Mouse (Mus musculus) heart, embryonic 11.5 days (tissue): ENCODE data around the gene Hoxd3. TPM values are rescaled to one million over a fixed set of nuclear protein-coding genes. Genes with fewer than 3 reads are reported as not detected.
A peak's percentile ranks its signal among the peaks of the same experiment; 100 is the strongest.

Source experiments
- ATAC-seq: fragments of 200-750 bp; cut with Nextera tagmentation; replicated peaks from 2 replicates; pipeline ENCODE4 v1.8.0; 2017; ENCODE audit warnings: moderate library complexity; ENCODE audit not compliant: insufficient number of reproducible peaks, low FRiP score, low TSS enrichment
- H3K27ac ChIP-seq: fragments of 300-500 bp; sonication (generic); 2 replicates; pipeline ENCODE4 v1.5.1; 2014; ENCODE audit warnings: mild to moderate bottlenecking, low read depth, low read length
- H3K27me3 ChIP-seq: fragments of 300-500 bp; sonication (generic); 2 replicates; pipeline ENCODE4 v1.6.1; 2014; ENCODE audit warnings: mild to moderate bottlenecking, low read length, mixed read lengths; ENCODE audit not compliant: control insufficient read depth, insufficient read depth
- H3K36me3 ChIP-seq: fragments of 300-500 bp; sonication (generic); 2 replicates; pipeline ENCODE4 v1.6.1; 2014; ENCODE audit warnings: mild to moderate bottlenecking, low read length, moderate library complexity, mixed read lengths; ENCODE audit not compliant: control insufficient read depth, insufficient read depth
- H3K4me1 ChIP-seq: fragments of 300-500 bp; sonication (generic); 2 replicates; pipeline ENCODE4 v1.6.1; 2014; ENCODE audit warnings: low read length; ENCODE audit not compliant: control insufficient read depth, insufficient read depth
- H3K4me2 ChIP-seq: fragments of 300-500 bp; sonication (generic); 2 replicates; pipeline ENCODE4 v1.6.1; 2014; ENCODE audit warnings: mild to moderate bottlenecking, moderate library complexity
- H3K4me3 ChIP-seq: fragments of 300-500 bp; sonication (generic); 2 replicates; pipeline ENCODE4 v1.5.1; 2014; ENCODE audit warnings: low read depth, low read length
- H3K9ac ChIP-seq: fragments of 300-500 bp; sonication (generic); 2 replicates; pipeline ENCODE4 v1.6.1; 2014; ENCODE audit warnings: mild to moderate bottlenecking, low read depth, low read length, moderate library complexity
- H3K9me3 ChIP-seq: fragments of 300-500 bp; sonication (generic); replicated peaks from 2 replicates; pipeline ENCODE4 v1.6.1; 2016; ENCODE audit warnings: low read length; ENCODE audit not compliant: control insufficient read depth
- WGBS: fragments of 180-500 bp; shearing (Covaris S2); extraction: QIAGEN DNeasy Blood & Tissue Kit; methylation state at CpG from one replicate; pipeline ENCODE4 v1.1.7; 2014; ENCODE audit not compliant: insufficient replicate concordance; 5-methylcytosine and 5-hydroxymethylcytosine counted together
- polyA plus RNA-seq: library from polyadenylated mRNA; unstranded; fragments of >200 nt; fragmentation: Nextera tagmentation; extraction: Ambion mirVana; gene quantifications from 2 replicates; pipeline ENCODE4 v1.2.1, GENCODE M21; 2014

Gene Hoxd3
- polyA plus RNA-seq, 1 experiment from 2014 or later, result 3.1 TPM

- Histone ChIP-seq H3K9me3 (no peaks in the 10 kb centered on the region), H3K27ac (no peak overlapping the region), H3K27me3 (peaks cover 97% of the 10 kb centered on the region), H3K4me3 (no peak overlapping the region), H3K36me3 (no peaks in the 10 kb centered on the region), H3K9ac (no peak overlapping the region), H3K4me1 (peaks cover 2% of the 10 kb centered on the region; the same call in 1 of the 2 replicates), H3K4me2 (no peak overlapping the region; the same call in 1 of the 2 replicates)
- 10% methylated on average over 11 of the region's 11 CpGs for WGBS
- no peak for ATAC-seq
Measured at GRCm38 (mm10) chr2:74747661-74748141, 36.0 kb downstream of the Hoxd3 start.

GRCm38 (mm10) chr2:74748436-74748995 lies 36.8 kb downstream of the Hoxd3 start:
- Histone ChIP-seq H3K9ac (no peak overlapping the region), H3K27ac (no peak overlapping the region), H3K27me3 (peaks cover 99% of the 10 kb centered on the region), H3K4me1 (peaks cover 10% of the 10 kb centered on the region; the same call in 1 of the 2 replicates), H3K4me3 (no peak overlapping the region), H3K36me3 (no peaks in the 10 kb centered on the region), H3K9me3 (no peaks in the 10 kb centered on the region), H3K4me2 (no peak overlapping the region)
- 7% methylated on average over 9 of the region's 9 CpGs for WGBS
- no peak for ATAC-seq

GRCm38 (mm10) chr2:74749337-74750121 lies 37.8 kb downstream of the Hoxd3 start:
- no peaks in the 10 kb centered on the region for H3K36me3 ChIP-seq
- H3K9me3 ChIP-seq, result no peaks in the 10 kb centered on the region
- H3K4me3 ChIP-seq, result peak overlapping the region; percentile 32
- peaks cover 99% of the 10 kb centered on the region for H3K27me3 ChIP-seq
- H3K4me1 ChIP-seq, result peaks cover 10% of the 10 kb centered on the region; the same call in 1 of the 2 replicates
- H3K27ac ChIP-seq, result no peak overlapping the region
- peak overlapping the region; percentile 59 for H3K4me2 ChIP-seq
- no peak overlapping the region for H3K9ac ChIP-seq
- WGBS, result under 1% methylated on average over 47 of the region's 47 CpGs
- ATAC-seq, result no peak; the same call in 1 of the 2 replicates

GRCm38 (mm10) chr2:74750731-74751250 lies 39.1 kb downstream of the Hoxd3 start:
- no peak overlapping the region for H3K4me3 ChIP-seq
- no peak overlapping the region for H3K4me2 ChIP-seq
- no peaks in the 10 kb centered on the region for H3K9me3 ChIP-seq
- peaks cover 94% of the 10 kb centered on the region for H3K27me3 ChIP-seq
- no peaks in the 10 kb centered on the region for H3K36me3 ChIP-seq
- ATAC-seq, result no peak
- peaks cover 10% of the 10 kb centered on the region; the same call in 1 of the 2 replicates for H3K4me1 ChIP-seq
- no peak overlapping the region for H3K27ac ChIP-seq
- no peak overlapping the region for H3K9ac ChIP-seq
- 28% methylated on average over 5 of the region's 5 CpGs for WGBS

- Histone ChIP-seq H3K4me3 (no peak overlapping the region), H3K27me3 (peaks cover 86% of the 10 kb centered on the region), H3K9ac (no peak overlapping the region), H3K27ac (no peak overlapping the region), H3K4me1 (peaks cover 10% of the 10 kb centered on the region; the same call in 1 of the 2 replicates), H3K4me2 (no peak overlapping the region), H3K36me3 (no peaks in the 10 kb centered on the region), H3K9me3 (no peaks in the 10 kb centered on the region)
- no peak for ATAC-seq
- WGBS, result 67% methylated on average over 1 of the region's 1 CpGs
Measured at GRCm38 (mm10) chr2:74751861-74752260, 40.1 kb downstream of the Hoxd3 start.

- H3K9ac ChIP-seq, result peak overlapping the region; percentile 39; the same call in 1 of the 2 replicates
- no peak for ATAC-seq
- peak overlapping the region; percentile 46 for H3K4me3 ChIP-seq
- H3K36me3 ChIP-seq, result no peaks in the 10 kb centered on the region
- H3K27ac ChIP-seq, result no peak overlapping the region
- peaks cover 78% of the 10 kb centered on the region for H3K27me3 ChIP-seq
- peak overlapping the region; percentile 73 for H3K4me2 ChIP-seq
- H3K4me1 ChIP-seq, result peaks cover 10% of the 10 kb centered on the region; the same call in 1 of the 2 replicates
- no peaks in the 10 kb centered on the region for H3K9me3 ChIP-seq
- WGBS, result 2% methylated on average over 45 of the region's 45 CpGs
Measured at GRCm38 (mm10) chr2:74752431-74753174, 40.9 kb downstream of the Hoxd3 start.

GRCm38 (mm10) chr2:74753175-74753523 lies 41.4 kb downstream of the Hoxd3 start:
- Histone ChIP-seq H3K36me3 (no peaks in the 10 kb centered on the region), H3K4me2 (peak overlapping the region; percentile 73), H3K4me1 (peaks cover 10% of the 10 kb centered on the region; the same call in 1 of the 2 replicates), H3K4me3 (peak overlapping the region; percentile 46), H3K9ac (peak overlapping the region; percentile 39; the same call in 1 of the 2 replicates), H3K9me3 (no peaks in the 10 kb centered on the region), H3K27ac (no peak overlapping the region), H3K27me3 (peaks cover 74% of the 10 kb centered on the region)
- ATAC-seq, result no peak
- 0% methylated on average over 25 of the region's 25 CpGs for WGBS

- Histone ChIP-seq H3K27ac (no peak overlapping the region), H3K4me2 (no peak overlapping the region), H3K9ac (no peak overlapping the region), H3K27me3 (peaks cover 72% of the 10 kb centered on the region), H3K4me1 (peaks cover 10% of the 10 kb centered on the region; the same call in 1 of the 2 replicates), H3K4me3 (no peak overlapping the region), H3K36me3 (no peaks in the 10 kb centered on the region), H3K9me3 (no peaks in the 10 kb centered on the region)
- ATAC-seq, result no peak
- 30% methylated on average over 5 of the region's 5 CpGs for WGBS
Measured at GRCm38 (mm10) chr2:74753711-74754110, 42.0 kb downstream of the Hoxd3 start.
